Mouse (Mus musculus): ENCODE results near the gene Srprb. TPM values are rescaled to one million over a fixed set of nuclear protein-coding genes. Genes with fewer than 3 reads are reported as not detected.
A peak's percentile ranks its signal among the peaks of the same experiment; 100 is the strongest.

Gene Srprb
- total RNA-seq (2015; ENCODE audit: low replicate concordance) (2.1 and 2.9 TPM in 2 replicates), total RNA-seq (2017; ENCODE audit: low replicate concordance) (1.9 and 3.3 TPM in 2 replicates)

- peak; percentile 99 for ATAC-seq (replicated peaks; ENCODE audit: low FRiP score, poor library complexity, severe bottlenecking)
These were observed at the start of gene Srprb for GRCm38 (mm10) chr9:103201561-103202260. Gene Srprb (minus strand): TSS chr9:103202137.

- ATAC-seq (replicated peaks; ENCODE audit: low FRiP score, poor library complexity, severe bottlenecking) = no peak
These were observed 46.7 kb upstream of the Srprb start for GRCm38 (mm10) chr9:103248618-103249017.

- peak; percentile 63; the same call in 1 of the 2 replicates for ATAC-seq (replicated peaks; ENCODE audit: low FRiP score, poor library complexity, severe bottlenecking)
These were observed 44.7 kb upstream of the Srprb start for GRCm38 (mm10) chr9:103246526-103247168.

GRCm38 (mm10) chr9:103243640-103244039 lies 41.7 kb upstream of the Srprb start:
- no peak for ATAC-seq (replicated peaks; ENCODE audit: low FRiP score, poor library complexity, severe bottlenecking)

- no peak for ATAC-seq (replicated peaks; ENCODE audit: low FRiP score, poor library complexity, severe bottlenecking)
These were observed 39.3 kb upstream of the Srprb start for GRCm38 (mm10) chr9:103241206-103241605.

DNA sequence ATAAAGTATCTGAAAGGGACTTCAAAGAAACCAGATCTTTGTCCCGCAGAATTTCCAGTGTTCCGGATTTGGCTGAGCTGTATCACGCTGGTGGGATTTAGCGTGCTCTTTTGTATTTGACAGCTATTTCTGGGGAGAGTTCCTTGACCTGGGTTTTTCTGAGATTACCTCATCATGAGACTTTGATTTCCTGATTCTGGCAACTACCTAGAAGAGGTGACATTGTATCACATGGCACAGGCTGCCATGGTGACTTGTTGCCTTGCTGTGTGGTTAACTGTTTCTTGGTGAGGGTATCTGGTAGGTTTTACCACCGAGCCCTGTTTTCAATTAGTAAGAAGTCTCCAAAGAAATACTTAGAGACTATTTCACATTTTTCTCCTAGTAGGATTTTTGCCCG lies 37.5 kb upstream of the Srprb start:
- no peak for ATAC-seq (replicated peaks; ENCODE audit: low FRiP score, poor library complexity, severe bottlenecking)

DNA sequence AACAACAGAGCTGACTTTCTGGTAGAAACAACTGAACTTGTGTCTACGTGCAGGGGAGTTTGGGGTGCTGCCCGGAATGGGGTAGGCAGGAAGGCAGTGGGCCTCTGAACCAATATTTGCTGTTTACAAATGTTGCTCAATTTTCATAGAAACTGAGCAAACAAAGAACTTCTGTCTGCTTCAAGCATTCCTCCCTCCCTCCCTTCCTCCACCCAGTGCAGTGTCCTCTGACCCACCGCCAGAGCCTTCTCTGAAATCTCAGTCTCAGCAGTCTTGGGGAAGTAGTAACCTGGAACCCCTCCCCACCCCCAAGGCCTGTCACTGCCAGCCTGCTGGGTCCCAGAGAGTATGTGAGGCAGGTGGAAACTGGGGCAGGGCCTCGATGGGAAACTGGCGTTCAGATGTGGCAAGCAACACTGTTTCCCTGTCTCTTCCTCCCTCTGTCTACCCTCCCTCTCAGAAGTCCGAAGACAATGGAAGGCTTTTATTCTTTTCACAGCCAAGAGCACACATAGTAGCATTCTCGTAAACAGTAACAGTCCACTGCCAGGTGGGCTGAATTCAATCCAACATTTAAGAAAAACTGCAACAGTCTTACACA lies 32.7 kb upstream of the Srprb start:
- no peak for ATAC-seq (replicated peaks; ENCODE audit: low FRiP score, poor library complexity, severe bottlenecking)

- no peak for ATAC-seq (replicated peaks; ENCODE audit: low FRiP score, poor library complexity, severe bottlenecking)
These were observed 32.1 kb upstream of the Srprb start for GRCm38 (mm10) chr9:103234059-103234458.

DNA sequence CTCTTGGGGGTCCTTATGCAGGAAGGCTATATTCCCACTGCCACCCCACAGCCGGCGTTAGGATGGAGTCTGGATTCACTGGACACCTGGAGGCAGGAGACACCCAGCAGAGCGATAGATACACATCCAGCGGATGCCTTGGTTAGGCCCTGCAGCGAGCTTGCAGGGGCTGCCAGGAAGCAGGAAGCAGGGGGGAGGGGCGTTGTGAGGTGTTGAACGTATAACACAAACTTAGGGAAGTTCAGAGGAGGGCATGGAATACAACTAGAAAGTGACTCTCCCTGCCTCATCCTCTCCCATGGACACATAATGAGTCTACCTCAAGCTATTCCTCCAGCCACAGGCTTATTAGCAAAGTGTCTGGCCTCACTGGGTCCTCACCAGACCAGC lies 31.1 kb upstream of the Srprb start:
- ATAC-seq (replicated peaks; ENCODE audit: low FRiP score, poor library complexity, severe bottlenecking) = no peak

DNA sequence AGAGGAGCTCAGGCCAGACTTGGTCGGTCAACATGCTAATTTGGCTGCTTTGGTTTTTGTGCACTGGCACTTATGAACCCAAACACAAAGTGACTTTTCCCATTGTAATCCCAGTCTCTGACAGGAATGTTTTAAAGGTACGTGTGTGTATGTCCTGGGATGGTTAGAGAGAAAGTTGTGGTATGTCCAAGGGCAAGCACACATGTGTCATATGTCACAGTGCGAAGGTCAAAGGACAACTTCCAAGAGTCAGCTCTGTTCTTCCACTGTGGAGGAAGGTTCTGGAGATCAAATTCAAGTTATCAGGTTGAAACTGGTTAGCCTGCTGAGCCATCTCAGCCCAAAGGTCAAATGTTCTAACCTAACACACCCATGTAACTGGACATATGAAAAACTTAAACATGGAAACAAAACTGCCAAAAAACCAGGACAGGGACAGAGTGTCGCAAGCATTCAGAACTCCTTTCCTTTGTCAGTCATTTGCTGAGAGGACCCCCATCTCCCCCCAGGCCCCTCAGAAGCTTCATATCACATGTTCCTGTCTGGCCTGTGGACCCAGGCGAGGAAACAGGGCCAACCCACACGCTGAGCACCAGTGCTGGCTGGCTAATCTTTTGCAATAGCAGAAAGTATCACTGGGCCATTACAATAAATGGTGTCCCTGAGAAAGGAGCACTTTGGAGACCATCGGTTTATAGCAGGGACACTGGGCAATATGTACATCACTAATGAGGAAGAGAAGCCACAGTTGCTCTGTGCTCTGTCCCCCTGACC lies 30.5 kb upstream of the Srprb start:
- no peak for ATAC-seq (replicated peaks; ENCODE audit: low FRiP score, poor library complexity, severe bottlenecking)

DNA sequence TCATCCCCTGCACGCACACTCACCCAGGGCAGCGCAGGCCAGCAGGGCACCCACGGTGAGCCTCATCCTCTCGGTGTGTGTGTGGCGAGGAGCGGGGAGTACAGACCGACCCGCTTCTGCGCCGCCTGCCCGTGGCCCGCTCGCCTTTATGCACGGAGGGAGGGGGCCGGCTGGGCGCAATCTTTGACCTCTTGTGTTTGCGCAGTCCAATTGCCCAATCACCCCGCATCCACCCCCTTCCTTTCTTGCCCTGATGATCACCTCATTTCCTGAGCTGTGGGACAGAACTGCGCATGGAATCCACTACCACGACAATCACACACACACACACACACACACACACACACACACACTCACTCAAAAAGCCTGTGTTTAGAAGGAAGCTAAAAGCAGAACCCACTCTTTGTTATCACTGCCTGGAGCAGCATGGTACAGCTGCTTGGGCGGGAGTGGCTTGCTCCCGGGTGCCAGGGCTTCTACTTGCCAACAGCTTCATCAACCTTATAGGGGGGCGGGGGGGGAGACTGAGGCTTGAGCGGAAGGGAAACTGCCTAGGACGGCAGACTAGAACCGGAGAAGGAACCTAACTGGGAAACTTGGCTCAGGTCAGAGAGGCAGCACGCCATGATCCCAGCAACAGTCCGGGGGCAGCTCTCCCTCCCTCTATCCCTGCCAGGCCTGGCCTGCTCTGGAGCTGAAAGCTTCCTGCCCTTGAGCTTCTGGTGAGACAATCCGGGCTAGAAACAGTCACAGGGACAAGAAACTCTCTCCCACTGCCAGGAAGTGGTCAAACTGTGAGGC lies 28.4 kb upstream of the Srprb start, which contains the start of the genes Gm20425 and Trf:
TSS of gene Gm20425 (minus strand) at position 157 of the 801 bp plus-strand sequence.
TSS of gene Trf (minus strand) at position 294 of the 801 bp plus-strand sequence.
- ATAC-seq (replicated peaks; ENCODE audit: low FRiP score, poor library complexity, severe bottlenecking) = no peak

DNA sequence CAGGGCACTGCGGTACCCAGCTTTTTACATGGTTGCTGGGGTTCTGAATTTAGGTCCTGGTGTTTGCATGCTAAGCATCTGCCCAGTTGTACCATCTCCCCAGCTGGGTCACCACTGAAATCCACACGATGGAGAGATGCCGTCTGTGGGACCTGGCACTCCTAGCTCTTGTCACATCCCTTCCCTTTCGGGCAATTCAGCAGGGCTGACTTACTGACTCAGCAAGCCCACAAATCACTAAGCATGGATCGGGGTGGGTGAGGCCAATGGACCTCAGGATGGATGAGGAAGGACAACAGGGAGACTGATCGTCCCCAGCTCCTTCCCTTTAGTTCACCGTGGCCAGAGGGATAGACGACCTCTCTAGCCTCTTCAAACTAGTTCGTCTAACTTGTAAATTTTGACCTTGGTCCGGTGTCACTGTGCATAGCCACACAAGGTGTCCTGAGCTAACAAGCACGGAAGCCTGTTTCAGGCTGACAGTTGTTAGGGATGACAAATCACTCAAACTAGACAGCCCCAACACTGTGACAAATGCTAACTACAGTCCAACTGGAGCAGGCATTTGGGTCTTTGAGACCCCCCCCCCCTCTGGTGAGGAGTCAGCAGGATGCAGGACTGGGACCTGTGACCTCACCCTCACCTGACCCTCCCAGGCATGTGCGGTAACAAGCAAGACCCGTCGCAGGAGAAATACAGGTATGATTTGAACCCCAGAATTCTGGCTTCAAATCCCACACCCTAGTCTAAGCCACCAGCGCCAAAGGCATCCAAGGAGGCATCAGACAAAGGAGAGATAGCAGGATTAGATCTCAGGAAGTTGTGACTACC lies 27.3 kb upstream of the Srprb start:
- no peak for ATAC-seq (replicated peaks; ENCODE audit: low FRiP score, poor library complexity, severe bottlenecking)

DNA sequence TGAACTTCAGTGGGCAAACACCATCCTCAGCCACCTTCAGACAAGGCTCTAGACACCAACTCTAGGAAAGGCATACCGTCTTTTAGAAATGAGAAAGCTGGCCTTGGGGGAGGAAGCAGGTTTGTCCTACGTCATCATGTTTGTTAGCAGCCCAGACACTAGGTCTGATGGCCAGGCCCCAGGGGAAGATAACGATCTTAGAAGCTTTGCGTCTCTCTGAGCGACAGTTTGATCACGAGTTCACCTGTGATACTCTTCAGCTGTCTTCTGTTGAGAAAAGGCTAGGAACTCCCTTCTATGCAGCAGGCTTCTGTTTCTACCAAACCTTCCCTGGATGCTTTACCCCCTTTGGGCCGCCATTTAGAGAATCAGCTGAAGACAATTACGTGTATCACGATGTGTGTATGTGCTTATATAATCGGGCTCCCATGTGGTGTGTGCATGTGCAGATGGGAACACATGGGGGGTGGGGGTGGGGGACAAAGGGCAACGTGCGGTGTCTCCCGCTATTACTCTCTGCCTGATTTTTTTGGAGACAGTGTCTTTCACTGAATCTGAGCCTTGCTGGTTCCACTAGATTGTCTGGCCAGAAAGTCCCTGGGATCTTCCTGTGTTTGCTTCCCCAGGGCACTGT lies 26.6 kb upstream of the Srprb start:
- ATAC-seq (replicated peaks; ENCODE audit: low FRiP score, poor library complexity, severe bottlenecking) = no peak

DNA sequence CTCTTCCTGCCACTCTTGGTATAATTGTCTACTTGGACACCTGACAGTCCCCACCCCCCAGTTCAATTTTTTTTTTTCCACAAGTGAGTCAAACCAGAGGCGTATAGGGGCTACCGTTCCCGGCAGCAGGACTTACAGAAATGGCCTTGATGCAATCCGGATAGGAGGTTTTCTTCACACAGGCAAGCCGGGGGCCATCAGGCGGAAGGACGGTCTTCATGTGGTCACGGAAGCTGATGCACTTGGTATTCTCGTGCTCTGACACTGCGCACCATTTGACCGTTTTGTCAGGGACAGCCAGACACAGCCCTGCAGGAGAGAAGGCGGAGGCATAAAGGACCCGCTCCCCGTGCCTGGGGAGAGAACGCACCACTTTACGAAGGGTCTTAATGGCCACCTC lies 25.8 kb upstream of the Srprb start:
- ATAC-seq (replicated peaks; ENCODE audit: low FRiP score, poor library complexity, severe bottlenecking) = no peak

- no peak for ATAC-seq (replicated peaks; ENCODE audit: low FRiP score, poor library complexity, severe bottlenecking)
These were observed 24.9 kb upstream of the Srprb start for GRCm38 (mm10) chr9:103226806-103227205.

GRCm38 (mm10) chr9:103225464-103225863 lies 23.5 kb upstream of the Srprb start:
- ATAC-seq (replicated peaks; ENCODE audit: low FRiP score, poor library complexity, severe bottlenecking) = peak; percentile 72

- ATAC-seq (replicated peaks; ENCODE audit: low FRiP score, poor library complexity, severe bottlenecking) = no peak
These were observed 22.8 kb upstream of the Srprb start for GRCm38 (mm10) chr9:103224721-103225120.

DNA sequence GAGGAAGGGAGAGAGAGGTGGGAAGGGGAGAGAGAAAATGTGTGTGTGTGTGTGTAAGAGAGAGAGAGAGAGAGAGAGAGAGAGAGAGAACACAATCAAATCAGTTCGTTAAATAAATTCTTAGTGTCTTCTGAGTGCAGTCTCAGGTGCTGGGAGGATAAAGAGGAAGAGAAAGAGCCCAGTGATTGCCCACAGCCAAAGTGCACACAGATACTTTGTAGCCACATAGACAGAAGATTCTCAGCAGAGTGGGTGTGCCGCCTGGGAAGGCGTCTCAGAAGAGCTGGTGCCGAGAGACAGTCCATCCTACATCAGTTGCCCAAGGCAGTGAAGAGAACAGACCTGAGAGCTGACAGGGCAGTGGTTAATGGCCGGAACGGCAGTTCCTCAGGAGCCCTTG lies 12.3 kb upstream of the Srprb start:
- no peak for ATAC-seq (replicated peaks; ENCODE audit: low FRiP score, poor library complexity, severe bottlenecking)

Data from erythroblast, adult 5-6 weeks (primary cell).